Mouse (Mus musculus) urinary bladder, postnatal 25 days (tissue): ENCODE results near the gene Pdcd1lg2.
A peak's percentile ranks its signal among the peaks of the same experiment; 100 is the strongest.
"Not testable (repeated sequence)": the region's sequence is repeated elsewhere in the genome, so short reads cannot be mapped to it uniquely, and the experiment has no call there.

Experiments
- DNase-seq: peaks from one replicate; pipeline ENCODE4 v3.0.0; 2022; ENCODE audit warnings: low spot score

The Pdcd1lg2 gene

DNA sequence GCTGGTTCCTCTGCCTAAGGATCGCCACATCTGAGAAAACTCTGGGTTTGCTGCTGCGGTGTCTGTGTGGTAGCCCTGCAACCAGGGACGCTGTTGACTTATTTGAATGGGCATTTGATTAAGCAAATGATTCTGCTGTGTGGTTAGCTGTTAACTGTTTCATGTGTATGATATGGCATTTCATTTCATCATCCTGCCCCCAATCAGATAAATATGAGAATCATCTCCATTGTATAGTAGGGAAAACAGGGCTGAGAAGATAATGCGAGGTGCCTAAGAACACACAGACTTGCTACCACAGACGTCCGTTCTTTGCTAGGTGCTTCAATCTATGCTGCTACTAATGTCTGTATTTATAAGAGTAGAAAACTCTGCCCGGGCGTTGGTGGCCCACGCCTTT, 26.3 kb upstream of the Pdcd1lg2 start:
- DNase-seq: no peak

- DNase-seq: peak; percentile 18
Observed at GRCm38 (mm10) chr19:29384994-29385393, 25.7 kb upstream of the Pdcd1lg2 start.

GRCm38 (mm10) chr19:29385822-29386221, 24.9 kb upstream of the Pdcd1lg2 start:
- DNase-seq: no peak

GRCm38 (mm10) chr19:29388818-29389217, 21.9 kb upstream of the Pdcd1lg2 start:
- DNase-seq: no peak

GRCm38 (mm10) chr19:29390483-29390882, 20.2 kb upstream of the Pdcd1lg2 start:
- DNase-seq: no peak

DNA sequence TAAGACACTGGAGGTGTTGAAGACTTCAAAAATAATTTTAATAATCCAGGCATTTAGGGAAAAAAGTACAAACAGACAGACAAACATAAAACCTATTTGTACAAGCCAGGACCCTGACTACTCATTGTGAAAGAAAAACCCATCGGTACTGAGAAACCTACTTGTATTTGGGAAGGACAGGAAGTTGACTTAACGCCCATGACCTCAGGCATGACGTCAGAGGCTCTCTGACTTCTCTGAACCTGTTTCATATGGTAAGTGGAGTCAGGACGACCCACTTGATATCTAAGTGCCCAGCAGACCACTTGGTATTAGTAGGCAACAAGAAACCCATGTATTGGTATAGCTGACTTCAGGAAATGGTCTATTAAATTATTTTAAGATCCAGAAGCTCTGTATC, 19.4 kb upstream of the Pdcd1lg2 start:
- DNase-seq: no peak

DNA sequence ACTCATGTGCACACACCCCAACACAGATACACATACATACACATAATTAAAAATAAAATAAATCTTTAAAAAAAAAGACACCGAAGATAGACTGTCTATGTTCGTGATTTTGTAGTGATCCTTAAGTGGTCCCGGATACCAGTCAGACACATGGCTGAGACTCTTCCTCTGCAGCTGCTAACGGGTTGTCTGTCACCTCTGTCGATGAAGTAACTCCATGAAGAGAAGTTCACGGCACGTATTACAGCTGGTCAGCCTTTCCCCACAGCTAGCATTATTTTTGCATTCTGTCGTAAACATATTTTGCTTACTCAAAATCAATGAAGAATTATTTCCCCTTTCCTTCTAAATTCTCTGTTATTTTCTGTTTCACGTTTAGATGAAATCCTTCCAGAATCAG, 17.4 kb upstream of the Pdcd1lg2 start:
- no peak for DNase-seq

- DNase-seq: no peak
Observed at GRCm38 (mm10) chr19:29394721-29395120, 16.0 kb upstream of the Pdcd1lg2 start.

DNA sequence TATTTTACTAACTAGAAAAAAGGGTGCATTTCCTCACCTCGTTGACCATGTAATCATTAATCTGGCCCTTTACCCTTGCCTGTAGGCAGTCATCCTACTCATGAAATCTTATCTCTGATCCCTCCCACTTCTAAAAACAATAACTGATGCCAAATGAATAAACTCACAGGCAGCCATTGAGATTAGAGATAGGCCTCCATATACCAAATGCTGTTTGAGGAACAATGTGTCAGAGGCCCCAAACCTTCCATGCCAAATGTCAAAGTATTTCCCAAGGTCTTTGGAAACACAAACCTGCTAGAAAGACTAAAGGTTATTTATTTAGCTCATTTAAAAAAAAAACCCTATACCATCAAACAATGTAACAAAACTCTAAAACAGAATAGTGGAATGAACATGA, 14.4 kb upstream of the Pdcd1lg2 start:
- no peak for DNase-seq

DNA sequence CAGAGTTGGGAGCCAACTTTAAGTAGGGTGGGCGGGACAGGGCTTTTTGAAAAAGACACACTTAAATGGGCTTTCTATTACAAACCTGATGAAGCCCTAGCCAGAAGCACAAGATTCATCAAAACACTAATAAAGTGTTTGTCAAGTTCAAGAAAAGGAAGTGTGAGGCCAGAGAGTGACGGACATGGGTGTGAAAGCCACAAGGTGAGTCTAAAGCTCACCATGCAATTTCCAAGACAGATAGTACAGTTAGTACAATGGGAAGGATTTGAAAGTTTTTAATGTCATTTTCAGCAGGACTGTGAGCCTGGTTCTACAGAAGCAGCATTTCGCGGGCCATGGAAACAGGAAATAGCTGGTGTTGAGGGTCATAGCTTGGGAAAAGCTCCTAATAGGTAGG, 10.9 kb upstream of the Pdcd1lg2 start:
- no peak for DNase-seq

DNA sequence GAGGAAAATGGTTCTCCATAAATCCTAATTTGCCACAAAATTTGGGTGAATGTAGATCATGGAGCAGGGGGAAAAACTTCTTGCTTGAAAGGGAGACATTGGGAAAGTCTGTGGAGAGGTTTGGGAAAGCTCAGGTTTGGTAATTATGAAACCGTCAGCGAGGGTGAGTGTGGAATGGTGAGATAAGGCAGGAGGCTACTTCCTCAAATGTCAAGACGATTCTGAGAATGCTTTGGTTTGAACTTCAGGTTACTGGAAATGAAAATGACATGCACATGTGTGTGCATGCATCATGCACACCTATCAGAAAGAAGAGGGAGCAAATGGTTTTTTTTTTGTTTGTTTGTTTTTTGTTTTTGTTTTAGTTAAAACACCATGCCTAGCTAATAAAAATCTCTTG, 10.3 kb upstream of the Pdcd1lg2 start:
- DNase-seq: no peak

DNA sequence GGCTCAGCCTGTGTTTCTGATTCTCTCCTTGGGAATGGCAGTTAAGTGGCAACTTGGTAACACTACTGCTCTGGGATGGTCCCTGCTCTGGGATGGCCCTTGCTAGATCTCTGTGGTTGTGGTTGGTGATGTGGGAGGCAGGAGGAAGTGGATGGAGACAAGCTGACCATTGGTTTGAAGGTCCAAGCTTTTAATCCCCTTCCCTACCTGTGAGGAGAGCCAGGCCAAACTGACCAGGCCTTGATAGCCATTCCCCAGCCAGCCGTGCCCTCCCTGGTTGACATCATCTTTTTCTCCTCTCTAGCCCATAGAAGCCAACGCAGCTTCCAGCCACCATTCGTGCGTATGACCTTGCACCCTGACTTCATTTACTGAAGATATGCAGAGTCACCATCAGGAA, 8.1 kb upstream of the Pdcd1lg2 start:
- no peak for DNase-seq

GRCm38 (mm10) chr19:29403251-29403650, 7.5 kb upstream of the Pdcd1lg2 start:
- DNase-seq: no peak

- DNase-seq: no peak
Observed at GRCm38 (mm10) chr19:29405388-29405787, 5.3 kb upstream of the Pdcd1lg2 start.

DNA sequence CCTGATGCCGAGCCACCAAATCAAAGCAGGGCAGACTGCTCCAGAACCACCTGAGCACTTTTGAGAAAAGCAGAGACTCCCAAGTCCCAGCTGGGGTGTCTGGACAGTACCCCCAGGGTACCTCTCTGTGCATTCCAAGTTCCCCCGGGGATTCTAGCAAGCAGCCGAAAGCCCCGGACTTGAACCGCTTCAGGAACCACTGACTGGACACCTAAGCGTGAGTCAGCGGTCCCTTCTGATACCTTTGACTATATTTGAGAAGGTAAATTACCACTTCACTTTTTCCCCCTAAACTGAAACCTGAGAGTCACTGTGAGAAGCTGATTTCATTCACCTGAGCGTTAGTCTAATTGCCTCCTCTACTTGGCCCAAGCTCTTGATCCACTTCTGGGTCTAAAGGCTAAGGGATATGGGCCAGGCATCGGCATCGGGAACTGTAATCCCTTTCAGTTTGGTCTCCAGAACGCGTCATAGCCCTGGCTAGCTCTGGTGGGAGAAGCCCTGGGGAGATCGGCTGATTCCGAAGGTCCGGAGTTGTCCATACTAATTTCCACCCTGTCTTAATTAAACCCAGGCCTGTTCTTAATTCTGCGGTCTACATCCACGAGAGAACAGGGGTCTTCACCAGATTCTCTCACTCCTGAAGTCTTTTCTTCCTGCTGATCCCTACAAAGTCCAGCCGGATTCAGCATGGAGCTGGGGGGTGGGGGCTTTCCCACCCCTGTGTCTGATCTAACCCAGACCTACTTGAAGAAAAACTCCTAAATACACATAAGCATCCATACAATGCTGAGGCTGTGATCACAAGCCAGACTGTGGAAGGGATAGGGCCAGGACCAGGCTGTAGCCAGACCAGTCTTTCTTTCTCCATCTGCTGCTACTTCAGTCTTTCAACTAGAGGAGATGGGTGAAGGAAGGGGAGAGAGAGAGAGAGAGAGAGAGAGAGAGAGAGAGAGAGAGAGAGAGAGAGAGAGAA, 4.4 kb upstream of the Pdcd1lg2 start:
- no peak for DNase-seq

- DNase-seq: no peak
Observed at GRCm38 (mm10) chr19:29412476-29413420, 2.0 kb downstream of the Pdcd1lg2 start.

GRCm38 (mm10) chr19:29414513-29414912, 3.8 kb downstream of the Pdcd1lg2 start:
- DNase-seq: no peak

- not testable (repeated sequence) for DNase-seq
Observed at GRCm38 (mm10) chr19:29414917-29415316, 4.2 kb downstream of the Pdcd1lg2 start.

DNA sequence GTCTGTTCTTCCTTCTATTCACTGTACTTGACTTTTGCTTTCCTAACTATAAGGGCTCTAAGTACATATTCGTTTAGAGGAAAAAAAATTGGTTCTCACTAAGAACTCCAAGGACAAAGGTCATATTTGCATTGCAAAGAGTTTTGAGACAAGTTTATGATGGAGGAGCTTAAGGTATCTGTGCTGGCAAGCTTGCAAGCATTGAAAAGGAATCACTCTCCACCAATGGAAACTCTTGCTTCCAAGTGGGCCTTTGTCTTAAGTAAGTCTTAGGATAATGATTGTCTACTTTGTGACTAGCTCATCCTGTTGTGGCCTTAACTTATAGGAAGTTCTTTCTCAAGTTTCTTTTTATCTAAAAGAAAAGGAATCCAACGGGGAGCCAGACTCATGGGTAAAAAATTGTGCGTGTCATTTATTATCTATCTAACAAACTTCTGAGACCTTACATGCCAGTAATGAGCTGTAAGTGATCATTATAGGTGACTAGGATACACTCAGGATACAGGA, 5.7 kb downstream of the Pdcd1lg2 start:
- no peak for DNase-seq

DNA sequence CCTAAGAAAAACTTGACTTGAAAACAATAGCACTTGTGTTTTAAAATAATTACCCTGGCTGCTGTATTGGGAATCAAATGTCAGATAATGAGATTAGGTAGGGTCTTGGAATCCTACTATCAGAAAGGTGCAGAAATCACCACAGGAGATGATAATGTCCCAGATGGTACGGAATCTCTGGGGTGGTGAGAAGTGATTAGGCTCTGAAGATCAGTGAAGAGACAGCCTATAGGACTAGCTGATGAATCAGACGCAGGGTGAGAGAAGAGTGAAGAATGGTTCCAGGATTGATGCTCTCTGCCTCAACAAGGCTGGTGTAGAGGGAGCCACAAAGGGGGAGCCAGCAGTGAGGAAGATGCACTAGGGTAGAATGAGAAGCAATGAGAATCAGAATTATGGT, 6.5 kb downstream of the Pdcd1lg2 start:
- DNase-seq: no peak

- no peak for DNase-seq
Observed at GRCm38 (mm10) chr19:29417894-29418293, 7.2 kb downstream of the Pdcd1lg2 start.

GRCm38 (mm10) chr19:29418661-29419115, 8.0 kb downstream of the Pdcd1lg2 start:
- no peak for DNase-seq
